Mouse (Mus musculus) forebrain, embryonic 10.5 days (tissue): ENCODE results near the gene Lbr. TPM values are rescaled to one million over a fixed set of nuclear protein-coding genes. Genes with fewer than 3 reads are reported as not detected.

Experiments
- DNase-seq: peaks from one replicate; pipeline ENCODE4 v3.0.0-alpha.2; 2017; ENCODE audit warnings: low spot score; ENCODE audit errors: extremely low spot score
- H3K27ac ChIP-seq: fragments of 300-500 bp; sonication (generic); 2 replicates; pipeline ENCODE4 v1.5.1; 2016; ENCODE audit warnings: mild to moderate bottlenecking
- H3K27me3 ChIP-seq: fragments of 300-500 bp; sonication (generic); 2 replicates; pipeline ENCODE4 v1.6.1; 2016; ENCODE audit warnings: mild to moderate bottlenecking; ENCODE audit not compliant: poor library complexity, severe bottlenecking
- H3K36me3 ChIP-seq: fragments of 300-500 bp; sonication (generic); replicated peaks from 2 replicates; pipeline ENCODE4 v1.6.1; 2016; ENCODE audit warnings: mild to moderate bottlenecking, moderate library complexity
- H3K4me1 ChIP-seq: fragments of 300-500 bp; sonication (generic); 2 replicates; pipeline ENCODE4 v1.6.1; 2016
- H3K4me3 ChIP-seq: fragments of 300-500 bp; sonication (generic); 2 replicates; pipeline ENCODE4 v1.5.1; 2016; ENCODE audit warnings: mild to moderate bottlenecking, moderate library complexity
- H3K9me3 ChIP-seq: fragments of 300-500 bp; sonication (generic); 2 replicates; pipeline ENCODE4 v1.6.1; 2016; ENCODE audit warnings: mild to moderate bottlenecking, moderate library complexity
- WGBS: fragments of 180-500 bp; shearing (Covaris S2); methylation state at CpG from one replicate; pipeline ENCODE4 v1.1.7; 2016; 5-methylcytosine and 5-hydroxymethylcytosine counted together
- polyA plus RNA-seq: library from polyadenylated mRNA; unstranded; fragments of >200 nt; fragmentation: Nextera tagmentation; extraction: Ambion mirVana; gene quantifications from 2 replicates; pipeline ENCODE4 v1.2.1, GENCODE M21; 2016

Gene Lbr
- polyA plus RNA-seq, 1 experiment from 2014 or later, result 212 TPM

DNA sequence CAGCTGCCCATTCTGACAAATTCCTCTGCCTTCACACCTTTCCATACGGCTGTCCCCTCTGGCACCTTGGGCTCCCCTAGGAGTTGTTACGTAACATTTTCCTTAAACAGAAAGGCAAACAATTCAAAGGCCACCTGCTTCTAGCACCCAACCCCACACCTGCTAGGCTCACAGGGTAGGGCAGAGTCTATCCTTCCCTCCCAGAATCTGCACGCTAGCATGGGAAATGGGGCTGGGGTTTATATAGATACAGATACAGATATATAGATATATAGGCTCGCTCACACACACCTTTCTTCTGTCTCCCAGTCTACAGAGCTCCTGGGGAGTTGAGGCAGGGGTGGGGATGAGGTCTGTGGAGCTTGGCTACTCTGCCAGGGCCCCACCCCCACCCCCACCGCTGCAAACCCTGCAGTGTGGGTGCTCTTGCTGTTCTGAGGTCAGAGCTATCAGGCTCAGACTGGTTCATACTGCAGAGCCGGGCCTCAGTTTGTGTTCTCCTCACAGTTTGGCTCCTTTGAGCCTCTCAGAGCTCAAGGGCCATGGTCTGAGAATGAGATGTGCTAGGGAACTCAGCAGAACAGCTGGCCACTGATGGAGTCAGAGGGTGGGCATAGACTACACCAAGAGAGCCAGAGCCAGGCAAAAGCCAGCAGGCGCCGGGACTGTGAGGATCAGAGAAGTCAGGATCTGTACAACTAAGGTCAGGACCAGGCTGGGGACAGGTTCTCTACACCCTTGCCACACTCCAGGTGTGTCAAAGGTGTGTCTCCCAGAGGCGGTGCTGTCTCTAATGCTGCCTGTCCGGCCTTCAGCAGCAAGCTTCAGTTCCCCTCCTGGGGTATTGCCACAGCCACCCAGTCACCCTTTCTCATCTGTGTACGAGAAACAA lies 22.4 kb upstream of the Lbr start:
- Histone ChIP-seq H3K4me1 (peaks cover 26% of the 10 kb centered on the region), H3K36me3 (no peaks in the 10 kb centered on the region), H3K4me3 (no peak overlapping the region), H3K27me3 (no peaks in the 10 kb centered on the region), H3K9me3 (0 out of 2 replicates have a peak, but pooled peaks cover 2% of the 10 kb centered on the region), H3K27ac (no peak overlapping the region)
- WGBS, result 81% methylated on average over 11 of the region's 11 CpGs
- no peak for DNase-seq

DNA sequence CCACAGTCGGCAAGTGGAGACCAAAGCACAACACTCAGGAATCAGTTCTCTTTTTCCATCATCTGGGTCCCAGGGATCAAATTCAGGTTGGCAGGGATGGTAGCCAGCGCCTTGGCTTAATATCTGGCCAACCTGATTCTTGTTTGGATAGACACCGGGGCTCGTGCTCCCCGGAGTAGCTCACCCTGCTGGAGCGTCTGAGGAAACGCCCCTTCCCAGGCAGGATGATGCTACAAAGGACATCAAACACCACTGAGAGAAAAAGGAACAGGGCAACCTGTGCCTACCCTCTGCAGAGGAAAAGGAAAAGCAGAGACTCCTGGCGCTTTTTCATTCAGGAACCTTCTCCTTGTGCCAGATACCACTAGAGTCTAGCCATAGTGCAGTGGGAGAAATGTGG lies 20.6 kb upstream of the Lbr start:
- no peaks in the 10 kb centered on the region for H3K36me3 ChIP-seq
- H3K4me3 ChIP-seq, result no peak overlapping the region
- 0 out of 2 replicates have a peak, but pooled peaks cover 2% of the 10 kb centered on the region for H3K9me3 ChIP-seq
- no peaks in the 10 kb centered on the region for H3K27me3 ChIP-seq
- peaks cover 26% of the 10 kb centered on the region for H3K4me1 ChIP-seq
- H3K27ac ChIP-seq, result no peak overlapping the region
- 47% methylated on average over 8 of the region's 8 CpGs for WGBS
- DNase-seq, result no peak

DNA sequence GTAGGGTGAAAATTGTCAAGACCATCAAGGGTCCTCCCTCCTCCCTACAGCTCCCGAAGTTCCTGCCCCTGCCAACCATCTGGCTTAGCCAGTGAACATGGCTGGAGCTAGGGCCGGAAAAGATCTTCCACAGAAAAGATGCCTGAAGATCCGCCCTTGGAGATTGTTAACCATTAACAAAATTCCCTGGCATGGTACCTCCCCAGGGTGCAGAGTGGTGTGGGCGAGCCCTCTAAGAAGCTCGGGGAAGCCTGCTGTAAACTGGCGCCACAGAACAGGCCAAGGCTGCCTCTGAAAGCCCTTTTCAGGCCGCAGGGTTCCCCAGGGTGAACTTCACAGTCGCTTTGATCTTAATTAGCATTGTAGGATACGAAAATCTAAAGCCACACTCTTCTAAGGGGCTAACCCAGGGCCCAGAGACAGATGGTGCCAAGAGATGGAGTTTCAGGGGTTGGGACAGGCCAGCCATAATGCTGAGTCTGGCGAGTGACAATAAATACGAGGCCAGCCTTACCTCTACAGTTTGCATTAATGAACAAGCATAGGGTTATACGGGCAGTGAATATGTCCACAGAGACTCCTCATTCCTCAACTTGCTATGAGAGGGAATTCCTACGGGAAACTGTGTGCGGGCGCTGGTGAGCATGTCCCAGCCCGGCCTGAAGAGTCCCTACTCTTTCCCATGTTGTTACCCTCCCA lies 20.0 kb upstream of the Lbr start:
- 0 out of 2 replicates have a peak, but pooled peaks cover under 1% of the 10 kb centered on the region for H3K9me3 ChIP-seq
- H3K27me3 ChIP-seq, result no peaks in the 10 kb centered on the region
- no peaks in the 10 kb centered on the region for H3K36me3 ChIP-seq
- 66% methylated on average over 16 of the region's 16 CpGs for WGBS
- DNase-seq, result no peak
- H3K4me3 ChIP-seq, result no peak overlapping the region
- peaks cover 26% of the 10 kb centered on the region for H3K4me1 ChIP-seq
- H3K27ac ChIP-seq, result peak overlapping the region; percentile 46; the same call in 1 of the 2 replicates

DNA sequence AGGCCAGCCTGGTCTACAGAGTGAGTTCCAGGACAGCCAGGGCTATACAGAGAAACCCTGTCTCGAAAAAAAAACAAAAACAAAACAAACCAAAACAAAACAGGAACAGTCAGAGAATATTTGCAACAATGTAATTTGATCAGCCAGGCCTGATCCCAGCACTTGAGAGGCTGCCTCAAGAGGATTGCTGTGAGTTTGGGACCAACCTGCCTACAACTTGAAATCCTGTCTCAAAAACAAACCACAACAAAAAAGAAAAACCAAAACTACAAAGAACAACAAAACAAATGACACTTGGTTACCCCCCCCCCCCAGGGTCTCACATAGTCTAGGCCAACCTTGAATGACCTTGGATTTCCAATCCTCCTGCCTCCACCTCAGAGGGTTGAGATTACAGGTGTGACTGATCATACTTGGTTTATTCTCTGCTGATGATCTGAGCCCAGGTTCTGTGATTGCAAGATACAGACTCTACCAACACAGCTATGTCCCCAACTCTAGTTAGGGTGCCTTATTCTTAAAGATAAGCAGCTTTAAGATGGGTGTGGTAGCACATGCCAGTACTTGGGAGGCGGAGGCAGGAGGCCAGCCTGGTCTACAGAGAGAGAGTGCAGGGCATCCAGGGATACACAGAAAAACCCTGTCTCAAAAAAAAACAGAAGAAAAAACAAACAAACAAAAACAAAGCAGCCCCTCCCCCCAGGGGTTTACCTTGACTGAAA lies 18.5 kb upstream of the Lbr start:
- 83% methylated on average over 2 of the region's 2 CpGs for WGBS
- no peaks in the 10 kb centered on the region for H3K9me3 ChIP-seq
- H3K4me1 ChIP-seq, result peaks cover 26% of the 10 kb centered on the region
- DNase-seq, result no peak
- H3K36me3 ChIP-seq, result no peaks in the 10 kb centered on the region
- H3K27ac ChIP-seq, result no peak overlapping the region
- no peak overlapping the region for H3K4me3 ChIP-seq
- H3K27me3 ChIP-seq, result no peaks in the 10 kb centered on the region

DNA sequence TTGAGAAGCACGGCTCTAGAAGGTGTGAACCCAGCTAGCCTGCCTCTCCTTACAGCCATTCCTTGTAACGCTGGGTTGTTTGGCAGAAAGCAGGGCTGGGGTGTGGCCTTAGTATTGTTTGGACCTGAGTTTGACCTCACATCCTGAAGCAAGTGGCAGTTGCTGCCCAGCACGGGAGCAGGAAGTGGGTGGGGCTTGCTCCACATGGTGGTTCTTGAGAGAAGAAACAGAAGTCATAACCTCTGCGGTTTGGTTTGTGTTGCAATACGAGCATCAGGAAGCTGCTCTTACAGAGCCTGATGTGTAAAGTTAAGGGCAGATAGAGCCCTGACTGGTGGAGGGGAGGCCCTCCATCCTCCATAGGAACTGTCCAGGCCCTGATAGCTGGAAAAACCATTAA lies 17.8 kb upstream of the Lbr start:
- peaks cover 26% of the 10 kb centered on the region for H3K4me1 ChIP-seq
- no peaks in the 10 kb centered on the region for H3K36me3 ChIP-seq
- 48% methylated on average over 5 of the region's 5 CpGs for WGBS
- DNase-seq, result no peak
- no peak overlapping the region for H3K4me3 ChIP-seq
- no peaks in the 10 kb centered on the region for H3K9me3 ChIP-seq
- no peaks in the 10 kb centered on the region for H3K27me3 ChIP-seq
- H3K27ac ChIP-seq, result no peak overlapping the region

DNA sequence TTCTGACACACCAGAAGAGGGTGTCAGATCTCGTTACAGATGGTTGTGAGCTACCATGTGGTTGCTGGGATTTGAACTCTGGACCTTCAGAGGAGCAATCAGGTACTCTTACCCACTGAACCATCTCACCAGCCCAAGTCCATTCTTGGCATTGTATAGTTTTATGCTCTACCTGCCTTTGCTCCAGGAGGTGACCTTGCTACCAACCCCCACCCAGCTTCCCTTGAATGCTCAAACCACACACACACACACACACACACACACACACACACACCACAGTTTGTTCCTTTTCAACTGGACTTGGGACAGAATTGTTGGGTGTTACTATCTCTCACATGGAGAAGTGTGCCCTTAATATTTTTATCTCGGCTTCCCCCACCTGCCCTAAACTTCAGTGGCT lies 13.5 kb upstream of the Lbr start:
- Histone ChIP-seq H3K9me3 (no peaks in the 10 kb centered on the region), H3K4me1 (peaks cover 18% of the 10 kb centered on the region), H3K36me3 (no peaks in the 10 kb centered on the region), H3K27ac (no peak overlapping the region), H3K27me3 (peaks cover 15% of the 10 kb centered on the region; the same call in 1 of the 2 replicates), H3K4me3 (no peak overlapping the region)
- DNase-seq, result no peak
- WGBS, result 88% methylated on average over 2 of the region's 2 CpGs

DNA sequence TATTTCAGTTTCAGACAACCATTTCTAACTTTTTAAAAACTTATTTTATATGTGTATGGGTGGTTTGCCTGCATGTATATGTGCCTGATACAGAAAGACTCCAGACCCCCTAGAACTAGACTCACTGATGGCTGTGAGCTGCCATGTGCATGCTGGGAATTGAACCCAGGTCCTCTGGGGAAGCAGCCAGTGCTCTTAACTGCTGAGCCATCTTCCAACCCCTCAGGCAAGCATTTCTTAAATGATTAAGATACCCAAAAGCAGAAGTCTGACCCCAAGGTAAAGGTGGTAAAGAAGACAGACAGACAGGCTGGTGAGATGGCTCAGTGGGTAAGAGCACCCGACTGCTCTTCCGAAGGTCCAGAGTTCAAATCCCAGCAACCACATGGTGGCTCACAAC lies 12.0 kb upstream of the Lbr start:
- Histone ChIP-seq H3K27ac (no peak overlapping the region), H3K4me3 (no peak overlapping the region), H3K36me3 (no peaks in the 10 kb centered on the region), H3K4me1 (peaks cover 12% of the 10 kb centered on the region), H3K27me3 (peaks cover 15% of the 10 kb centered on the region; the same call in 1 of the 2 replicates), H3K9me3 (no peaks in the 10 kb centered on the region)
- WGBS, result 91% methylated on average over 2 of the region's 2 CpGs
- DNase-seq, result no peak

DNA sequence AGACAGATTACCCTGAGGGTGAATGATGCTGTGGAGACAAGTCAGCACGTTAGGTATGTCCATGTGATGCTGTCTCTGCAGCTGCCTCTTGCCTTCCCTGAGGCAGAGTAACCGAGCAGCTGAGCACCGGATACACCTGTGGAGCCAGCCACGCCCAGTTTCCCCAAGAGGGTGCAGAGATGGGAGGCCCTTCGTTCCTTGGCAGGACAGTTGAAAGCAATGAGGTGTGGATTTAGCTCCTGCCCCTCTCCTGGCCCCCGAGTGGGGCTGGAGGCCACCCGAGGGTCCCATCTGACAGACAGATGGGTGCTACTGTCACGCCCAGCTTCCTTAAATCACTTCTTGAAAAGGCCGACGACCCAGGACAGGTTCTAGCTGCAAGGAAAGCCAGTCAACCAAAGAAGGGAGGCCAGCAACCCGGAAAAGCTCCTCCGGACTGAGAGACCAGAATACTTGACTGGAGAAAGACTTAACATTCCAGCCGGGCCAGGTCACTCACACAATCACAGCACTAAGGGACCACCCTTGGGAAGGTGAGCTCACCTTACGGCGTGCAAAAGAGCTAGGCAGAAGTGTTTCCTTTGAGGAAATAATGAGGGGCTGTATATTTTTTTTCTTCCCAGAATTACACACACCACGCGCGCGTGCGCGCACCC lies 10.4 kb upstream of the Lbr start:
- peak overlapping the region; percentile 6; the same call in 1 of the 2 replicates for H3K27ac ChIP-seq
- peak overlapping the region; percentile 29; the same call in 1 of the 2 replicates for H3K4me3 ChIP-seq
- no peaks in the 10 kb centered on the region for H3K36me3 ChIP-seq
- WGBS, result 13% methylated on average over 21 of the region's 21 CpGs
- H3K9me3 ChIP-seq, result no peaks in the 10 kb centered on the region
- H3K27me3 ChIP-seq, result peaks cover 15% of the 10 kb centered on the region; the same call in 1 of the 2 replicates
- peaks cover 12% of the 10 kb centered on the region for H3K4me1 ChIP-seq
- DNase-seq, result no peak

DNA sequence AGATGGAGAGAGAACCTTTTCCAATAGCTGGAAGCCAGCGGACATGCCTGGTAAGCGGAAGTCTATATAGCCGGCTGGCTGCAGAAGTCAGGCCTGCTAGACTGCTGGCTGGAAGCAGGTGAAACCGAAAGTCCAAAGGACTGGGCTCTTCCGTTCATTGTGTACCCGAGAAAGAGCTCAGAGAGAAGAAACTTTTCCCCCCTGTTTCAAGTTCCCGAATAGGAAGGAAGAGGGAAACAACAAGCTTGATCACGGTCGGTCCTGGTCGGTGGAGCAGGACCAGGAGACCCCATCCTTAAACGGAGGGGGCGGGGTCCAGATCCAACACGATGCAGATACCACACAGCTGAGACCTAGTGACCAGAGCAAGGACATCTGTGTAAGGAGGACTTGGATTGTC lies 9.6 kb upstream of the Lbr start:
- 54% methylated on average over 13 of the region's 13 CpGs for WGBS
- peak overlapping the region; percentile 29; the same call in 1 of the 2 replicates for H3K4me3 ChIP-seq
- DNase-seq, result no peak
- H3K27ac ChIP-seq, result no peak overlapping the region
- peaks cover 12% of the 10 kb centered on the region for H3K4me1 ChIP-seq
- H3K36me3 ChIP-seq, result no peaks in the 10 kb centered on the region
- peaks cover 15% of the 10 kb centered on the region; the same call in 1 of the 2 replicates for H3K27me3 ChIP-seq
- H3K9me3 ChIP-seq, result no peaks in the 10 kb centered on the region

DNA sequence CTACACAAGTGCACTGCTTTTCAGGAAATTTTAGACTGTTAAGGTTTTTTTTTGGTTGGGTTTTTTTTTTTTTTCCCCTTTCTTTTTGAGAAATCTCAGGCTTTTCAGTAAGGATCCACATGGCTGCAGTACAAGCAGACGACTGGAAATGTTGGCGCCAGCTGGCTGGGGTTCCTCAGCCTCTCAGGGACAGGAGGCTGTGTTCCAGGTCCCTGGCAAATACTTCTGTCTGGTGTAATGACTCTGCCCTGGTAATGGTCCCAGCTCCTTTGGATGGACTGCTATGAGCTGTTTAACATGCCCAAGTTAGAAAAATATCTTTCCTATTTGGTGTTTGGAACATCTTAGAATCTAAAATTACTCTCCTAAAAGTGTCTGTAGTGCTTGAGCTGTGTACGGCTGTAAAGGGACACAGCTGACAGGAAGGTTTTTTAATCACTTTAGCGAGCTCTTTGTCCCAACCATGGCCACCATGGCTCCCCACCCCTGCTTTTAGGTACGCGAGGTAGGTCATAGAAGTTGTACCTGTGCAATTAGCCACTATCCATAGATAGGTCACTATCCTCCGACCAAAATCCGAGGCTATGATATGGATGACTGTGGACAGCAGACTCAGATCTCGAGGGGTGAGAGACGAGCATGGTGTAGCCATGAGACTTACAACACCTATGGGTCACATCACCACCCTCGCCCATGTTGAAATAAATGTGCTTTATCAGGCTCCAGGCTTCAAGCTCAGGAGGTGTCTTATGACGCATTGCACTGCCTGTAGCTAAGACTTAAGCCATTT lies 8.9 kb upstream of the Lbr start:
- no peak for DNase-seq
- WGBS, result 90% methylated on average over 12 of the region's 12 CpGs
- H3K9me3 ChIP-seq, result no peaks in the 10 kb centered on the region

DNA sequence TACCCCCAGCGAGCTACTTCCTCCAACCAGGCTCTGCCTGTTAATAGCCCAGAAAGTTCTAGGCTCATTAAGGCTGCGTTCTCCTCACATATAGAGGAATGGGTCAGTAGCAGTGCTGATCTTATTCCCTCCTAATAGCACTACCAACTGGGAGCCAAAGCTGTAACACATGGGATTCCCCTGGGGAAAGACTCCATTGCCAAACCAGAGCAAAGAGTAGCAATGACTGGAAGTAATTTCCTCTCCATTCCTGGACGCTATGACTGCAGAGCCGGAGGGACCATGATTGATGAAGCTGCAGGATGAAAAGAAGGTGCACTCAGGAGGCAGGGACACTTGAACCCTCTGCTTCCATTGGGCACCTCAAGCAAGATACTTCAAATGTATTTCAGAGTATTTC lies 7.6 kb upstream of the Lbr start:
- H3K9me3 ChIP-seq, result no peaks in the 10 kb centered on the region
- no peak overlapping the region for H3K27ac ChIP-seq
- H3K4me1 ChIP-seq, result peaks cover 12% of the 10 kb centered on the region
- WGBS, result 87% methylated on average over 4 of the region's 4 CpGs
- DNase-seq, result no peak
- peaks cover 15% of the 10 kb centered on the region; the same call in 1 of the 2 replicates for H3K27me3 ChIP-seq
- H3K36me3 ChIP-seq, result no peaks in the 10 kb centered on the region
- H3K4me3 ChIP-seq, result no peak overlapping the region

More for the DNA sequence above, 8.9 kb upstream of the Lbr start:
- Histone ChIP-seq H3K4me3 (no peak overlapping the region), H3K27ac (no peak overlapping the region), H3K4me1 (peaks cover 12% of the 10 kb centered on the region), H3K27me3 (peaks cover 15% of the 10 kb centered on the region; the same call in 1 of the 2 replicates), H3K36me3 (no peaks in the 10 kb centered on the region)
